Mouse (Mus musculus) intestine, embryonic 15.5 days (tissue): ENCODE results near the gene Mllt11. TPM values are rescaled to one million over a fixed set of nuclear protein-coding genes. Genes with fewer than 3 reads are reported as not detected.
"Not testable (repeated sequence)": the region's sequence is repeated elsewhere in the genome, so short reads cannot be mapped to it uniquely, and the experiment has no call there.

Experiments used
- ATAC-seq: fragments of 200-750 bp; cut with Nextera tagmentation; 2 replicates; pipeline ENCODE4 v1.8.0; 2017; ENCODE audit warnings: moderate TSS enrichment, moderate library complexity
- H3K27ac ChIP-seq: fragments of 300-500 bp; sonication (generic); 2 replicates; pipeline ENCODE4 v1.5.1; 2015; ENCODE audit warnings: mild to moderate bottlenecking, inconsistent platforms
- H3K27me3 ChIP-seq: fragments of 300-500 bp; sonication (generic); replicated peaks from 2 replicates; pipeline ENCODE4 v1.6.1; 2015; ENCODE audit warnings: inconsistent platforms
- H3K36me3 ChIP-seq: fragments of 300-500 bp; sonication (generic); 2 replicates; pipeline ENCODE4 v1.6.1; 2015; ENCODE audit warnings: inconsistent platforms
- H3K4me1 ChIP-seq: fragments of 300-500 bp; sonication (generic); replicated peaks from 2 replicates; pipeline ENCODE4 v1.6.1; 2015; ENCODE audit warnings: inconsistent platforms
- H3K4me2 ChIP-seq: fragments of 300-500 bp; sonication (generic); replicated peaks from 2 replicates; pipeline ENCODE4 v1.6.1; 2015; ENCODE audit warnings: mild to moderate bottlenecking, inconsistent platforms
- H3K4me3 ChIP-seq: fragments of 300-500 bp; sonication (generic); replicated peaks from 2 replicates; pipeline ENCODE4 v1.5.1; 2015; ENCODE audit warnings: inconsistent platforms
- H3K9ac ChIP-seq: fragments of 300-500 bp; sonication (generic); 2 replicates; pipeline ENCODE4 v1.6.1; 2015; ENCODE audit warnings: inconsistent platforms
- H3K9me3 ChIP-seq: fragments of 300-500 bp; sonication (generic); 2 replicates; pipeline ENCODE4 v1.6.1; 2016; ENCODE audit warnings: inconsistent platforms
- WGBS: fragments of 180-500 bp; shearing (Covaris S2); methylation state at CpG from one replicate; pipeline ENCODE4 v1.1.7; 2015; 5-methylcytosine and 5-hydroxymethylcytosine counted together
- polyA plus RNA-seq: library from polyadenylated mRNA; unstranded; fragments of >200 nt; fragmentation: Nextera tagmentation; extraction: Ambion mirVana; gene quantifications from 2 replicates; pipeline ENCODE4 v1.2.1, GENCODE M21; 2015

The Mllt11 gene
- polyA plus RNA-seq, 1 experiment from 2014 or later = 20.2 TPM

- peaks cover 16% of the 10 kb centered on the region; the same call in 1 of the 2 replicates for H3K36me3 ChIP-seq
- H3K4me1 ChIP-seq = peaks cover 14% of the 10 kb centered on the region
- WGBS = 14% methylated on average over 1 of the region's 1 CpGs
- no peaks in the 10 kb centered on the region for H3K9me3 ChIP-seq
- peak overlapping the region; percentile 86 for H3K4me2 ChIP-seq
- H3K9ac ChIP-seq = peak overlapping the region; percentile 24; the same call in 1 of the 2 replicates
- no peaks in the 10 kb centered on the region for H3K27me3 ChIP-seq
- peak overlapping the region; percentile 87 for H3K4me3 ChIP-seq
- ATAC-seq = no peak
- H3K27ac ChIP-seq = no peak overlapping the region
These were observed 4.8 kb downstream of the Mllt11 start for GRCm38 (mm10) chr3:95227214-95227613.

- WGBS = 26% methylated on average over 6 of the region's 6 CpGs
- Histone ChIP-seq H3K4me3 (no peak overlapping the region), H3K9ac (no peak overlapping the region)
These were observed 7.7 kb downstream of the Mllt11 start for GRCm38 (mm10) chr3:95224295-95224694.

GRCm38 (mm10) chr3:95223041-95223440 is 8.9 kb downstream of the Mllt11 start:
- H3K4me2 ChIP-seq = no peak overlapping the region
- H3K27me3 ChIP-seq = no peaks in the 10 kb centered on the region
- H3K9ac ChIP-seq = no peak overlapping the region
- no peak overlapping the region for H3K4me3 ChIP-seq
- ATAC-seq = no peak
- H3K4me1 ChIP-seq = peaks cover 5% of the 10 kb centered on the region; the same call in 1 of the 2 replicates
- peaks cover 9% of the 10 kb centered on the region; the same call in 1 of the 2 replicates for H3K36me3 ChIP-seq
- H3K9me3 ChIP-seq = no peaks in the 10 kb centered on the region
- 93% methylated on average over 2 of the region's 2 CpGs for WGBS
- no peak overlapping the region for H3K27ac ChIP-seq

More at GRCm38 (mm10) chr3:95224295-95224694, 7.7 kb downstream of the Mllt11 start:
- Histone ChIP-seq H3K4me2 (no peak overlapping the region), H3K9me3 (no peaks in the 10 kb centered on the region), H3K4me1 (no peaks in the 10 kb centered on the region; the same call in 1 of the 2 replicates), H3K27me3 (no peaks in the 10 kb centered on the region), H3K27ac (no peak overlapping the region), H3K36me3 (peaks cover 9% of the 10 kb centered on the region; the same call in 1 of the 2 replicates)
- ATAC-seq = no peak

GRCm38 (mm10) chr3:95218466-95219137 is 13.4 kb downstream of the Mllt11 start:
- Histone ChIP-seq H3K27me3 (no peaks in the 10 kb centered on the region), H3K4me2 (peak overlapping the region; percentile 60), H3K36me3 (0 out of 2 replicates have a peak, but pooled peaks cover 3% of the 10 kb centered on the region), H3K4me1 (peaks cover 11% of the 10 kb centered on the region), H3K9ac (no peak overlapping the region), H3K27ac (peak overlapping the region; percentile 100), H3K4me3 (peak overlapping the region; percentile 79), H3K9me3 (no peaks in the 10 kb centered on the region)
- no peak for ATAC-seq
- WGBS = 78% methylated on average over 6 of the region's 6 CpGs

GRCm38 (mm10) chr3:95217255-95218134 is 14.5 kb downstream of the Mllt11 start, which contains the start of gene Gabpb2:
Gene Gabpb2 (minus strand): TSS chr3:95217916.
- Histone ChIP-seq H3K36me3 (no peaks in the 10 kb centered on the region), H3K4me1 (peaks cover 11% of the 10 kb centered on the region), H3K4me2 (peak within 1 kb of the TSS; percentile 60), H3K9me3 (no peaks in the 10 kb centered on the region), H3K4me3 (peak within 1 kb of the TSS; percentile 79), H3K9ac (peak within 1 kb of the TSS; percentile 97), H3K27ac (peak within 1 kb of the TSS; percentile 100), H3K27me3 (no peaks in the 10 kb centered on the region)
- under 1% methylated on average over 53 of the region's 56 CpGs for WGBS
- ATAC-seq = peak; percentile 90

GRCm38 (mm10) chr3:95216655-95217254 is 15.2 kb downstream of the Mllt11 start:
- H3K4me3 ChIP-seq = peak overlapping the region; percentile 79
- ATAC-seq = peak; percentile 32
- peak overlapping the region; percentile 100 for H3K27ac ChIP-seq
- 14% methylated on average over 4 of the region's 4 CpGs for WGBS
- H3K27me3 ChIP-seq = no peaks in the 10 kb centered on the region
- H3K9me3 ChIP-seq = no peaks in the 10 kb centered on the region
- H3K4me2 ChIP-seq = peak overlapping the region; percentile 60
- peaks cover 11% of the 10 kb centered on the region for H3K4me1 ChIP-seq
- H3K36me3 ChIP-seq = no peaks in the 10 kb centered on the region
- H3K9ac ChIP-seq = peak overlapping the region; percentile 97

GRCm38 (mm10) chr3:95213609-95213975 is 18.4 kb downstream of the Mllt11 start:
- H3K4me3 ChIP-seq = no peak overlapping the region
- no peaks in the 10 kb centered on the region for H3K9me3 ChIP-seq
- H3K27me3 ChIP-seq = no peaks in the 10 kb centered on the region
- no peak for ATAC-seq
- H3K4me1 ChIP-seq = peaks cover 11% of the 10 kb centered on the region
- H3K27ac ChIP-seq = no peak overlapping the region
- H3K36me3 ChIP-seq = 0 out of 2 replicates have a peak, but pooled peaks cover 2% of the 10 kb centered on the region
- no peak overlapping the region for H3K4me2 ChIP-seq
- WGBS = 100% methylated on average over 1 of the region's 1 CpGs
- no peak overlapping the region for H3K9ac ChIP-seq

GRCm38 (mm10) chr3:95212889-95213608 is 18.9 kb downstream of the Mllt11 start:
- H3K9ac ChIP-seq, H3K4me1 ChIP-seq, H3K9me3 ChIP-seq, ATAC-seq, H3K4me2 ChIP-seq, H3K27ac ChIP-seq, H3K4me3 ChIP-seq, H3K27me3 ChIP-seq, H3K36me3 ChIP-seq: not testable (repeated sequence)
- 85% methylated on average over 10 of the region's 10 CpGs for WGBS

GRCm38 (mm10) chr3:95210585-95210984 is 21.4 kb downstream of the Mllt11 start:
- no peak for ATAC-seq
- no peaks in the 10 kb centered on the region for H3K27me3 ChIP-seq
- peaks cover 11% of the 10 kb centered on the region; the same call in 1 of the 2 replicates for H3K36me3 ChIP-seq
- no peak overlapping the region for H3K4me2 ChIP-seq
- H3K27ac ChIP-seq = no peak overlapping the region
- no peak overlapping the region for H3K4me3 ChIP-seq
- H3K9me3 ChIP-seq = no peaks in the 10 kb centered on the region
- H3K4me1 ChIP-seq = no peaks in the 10 kb centered on the region
- H3K9ac ChIP-seq = no peak overlapping the region
- WGBS = 82% methylated on average over 2 of the region's 2 CpGs

- no peaks in the 10 kb centered on the region for H3K4me1 ChIP-seq
- H3K9me3 ChIP-seq = no peaks in the 10 kb centered on the region
- H3K9ac ChIP-seq = no peak overlapping the region
- no peak overlapping the region for H3K4me3 ChIP-seq
- no peak for ATAC-seq
- peaks cover 22% of the 10 kb centered on the region for H3K36me3 ChIP-seq
- H3K27ac ChIP-seq = no peak overlapping the region
- WGBS = 86% methylated on average over 3 of the region's 4 CpGs
- no peak overlapping the region for H3K4me2 ChIP-seq
- no peaks in the 10 kb centered on the region for H3K27me3 ChIP-seq
These were observed 23.7 kb downstream of the Mllt11 start for GRCm38 (mm10) chr3:95208286-95208685.

GRCm38 (mm10) chr3:95203880-95204279 is 28.1 kb downstream of the Mllt11 start:
- no peak overlapping the region for H3K4me2 ChIP-seq
- H3K36me3 ChIP-seq = peaks cover 52% of the 10 kb centered on the region
- no peak overlapping the region for H3K27ac ChIP-seq
- no peak for ATAC-seq
- H3K9ac ChIP-seq = no peak overlapping the region
- H3K27me3 ChIP-seq = no peaks in the 10 kb centered on the region
- H3K9me3 ChIP-seq = no peaks in the 10 kb centered on the region
- 94% methylated on average over 6 of the region's 6 CpGs for WGBS
- H3K4me1 ChIP-seq = no peaks in the 10 kb centered on the region
- H3K4me3 ChIP-seq = no peak overlapping the region
